Mouse (Mus musculus) neural tube, postnatal 0 days (tissue): ENCODE results near the gene Gpr55. TPM values are rescaled to one million over a fixed set of nuclear protein-coding genes. Genes with fewer than 3 reads are reported as not detected.

ENCODE experiments used
- polyA plus RNA-seq: library from polyadenylated mRNA; unstranded; fragments of >200 nt; fragmentation: Nextera tagmentation; extraction: Ambion mirVana; gene quantifications from 2 replicates; pipeline ENCODE4 v1.2.1, GENCODE M21; 2015

Gene Gpr55
- 0.08 and 0.15 TPM in 2 replicates for polyA plus RNA-seq

DNA sequence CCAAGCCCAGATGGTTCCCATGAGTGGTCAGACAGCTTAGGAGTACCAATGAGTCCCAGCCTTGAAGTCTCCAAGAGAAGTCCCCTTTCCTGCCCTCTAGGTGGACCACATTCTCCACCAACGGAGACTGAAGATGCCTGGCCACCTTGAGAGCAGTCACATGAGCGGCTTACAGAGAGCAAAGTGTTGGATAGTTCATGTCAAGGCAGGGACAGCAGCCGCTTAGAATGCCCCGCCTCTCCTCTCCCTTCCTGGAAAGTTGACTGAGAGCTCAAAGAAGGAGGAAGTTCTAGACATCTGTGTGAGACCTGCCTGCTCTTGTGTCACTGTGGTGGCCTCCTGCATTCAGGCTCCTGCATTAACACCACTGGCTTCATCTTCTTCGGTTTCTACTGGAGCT lies at the start of gene Gpr55:
TSS of gene Gpr55 (minus strand) at position 135 of the 400 bp plus-strand sequence.

DNA sequence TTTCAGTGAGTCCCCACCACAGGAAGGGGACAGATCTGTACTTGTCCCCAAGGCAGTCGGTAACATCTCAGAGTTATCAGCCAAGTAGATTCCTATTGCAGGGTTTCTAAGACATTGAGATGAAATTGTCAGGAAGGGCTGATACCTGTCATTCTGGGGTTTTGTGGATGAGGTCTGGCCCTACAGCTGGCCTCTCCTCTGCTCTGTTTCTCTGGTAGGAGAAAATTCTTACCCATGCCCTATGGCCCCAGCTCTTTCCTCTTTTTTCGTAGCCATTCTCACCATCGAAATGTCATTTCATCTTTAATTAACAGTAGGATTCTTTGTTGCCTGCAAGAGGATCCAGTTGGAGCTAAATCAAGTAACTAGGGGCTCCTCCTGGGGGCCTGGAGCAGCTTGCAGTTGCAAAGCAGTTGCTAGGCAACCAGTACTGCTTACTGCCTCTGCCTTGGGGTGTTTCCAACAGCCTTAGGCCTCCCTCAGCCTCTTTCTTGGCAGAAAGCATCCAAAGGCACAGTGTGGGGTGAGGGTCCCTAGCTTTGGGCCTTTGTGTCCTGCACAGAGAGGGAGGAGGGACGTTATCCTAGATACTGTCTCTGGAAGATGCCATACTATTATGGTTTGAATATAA lies 32.6 kb downstream of the Gpr55 start, which contains the start of gene 4933407L21Rik:
TSS of gene 4933407L21Rik (plus strand) at position 427 of the 631 bp plus-strand sequence.

DNA sequence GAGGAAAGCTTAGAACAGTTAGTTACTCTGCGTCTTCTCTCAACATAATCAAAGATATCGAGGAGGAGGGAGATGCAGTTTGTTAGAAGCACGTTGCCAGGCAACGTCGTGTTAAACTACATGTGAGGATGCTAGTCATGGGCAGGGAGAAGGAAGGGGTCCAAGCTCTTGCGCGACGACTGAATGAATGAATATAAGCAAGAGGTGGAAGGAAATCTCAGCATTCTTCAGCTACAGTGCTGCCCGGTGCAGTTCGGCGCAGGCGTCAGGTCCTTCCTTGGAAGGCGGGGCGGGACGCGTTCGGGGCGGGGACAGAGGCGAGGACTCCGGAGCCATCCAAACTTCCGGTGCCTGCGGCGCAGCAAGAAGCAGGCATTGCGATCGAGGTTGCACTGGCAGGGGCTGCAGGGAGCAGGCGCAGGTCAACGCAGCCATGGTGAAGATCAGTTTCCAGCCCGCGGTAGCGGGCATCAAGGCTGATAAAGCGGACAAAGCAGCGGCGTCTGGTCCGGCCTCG lies 66.5 kb downstream of the Gpr55 start, which contains the start of gene Itm2c:
TSS of gene Itm2c (plus strand) at position 51 of the 517 bp plus-strand sequence.

Other genes starting within 250 kb of the Gpr55 start
- 0.43 and 0.85 TPM in 2 replicates for gene A630001G21Rik, start 182.4 kb downstream of the Gpr55 start, polyA plus RNA-seq
- gene Cab39, start 167.6 kb downstream of the Gpr55 start, polyA plus RNA-seq: 45.1 and 49.7 TPM in 2 replicates
- 251 and 261 TPM in 2 replicates for gene Itm2c, start 66.7 kb downstream of the Gpr55 start, polyA plus RNA-seq
- gene 4933407L21Rik, start 32.5 kb downstream of the Gpr55 start, polyA plus RNA-seq: 11.5 and 14.3 TPM in 2 replicates
- 1.5 and 1.7 TPM in 2 replicates for gene Spata3, start 55.8 kb upstream of the Gpr55 start, polyA plus RNA-seq
- 10.6 and 12.2 TPM in 2 replicates for gene 2810459M11Rik, start 84.9 kb upstream of the Gpr55 start, polyA plus RNA-seq
- gene Psmd1, start 103.4 kb upstream of the Gpr55 start, polyA plus RNA-seq: 158 and 161 TPM in 2 replicates
- 0.21 and 0.32 TPM in 2 replicates for gene Htr2b, start 151.0 kb upstream of the Gpr55 start, polyA plus RNA-seq
- 0.31 and 0.71 TPM in 2 replicates for gene Gm21972, start 172.6 kb upstream of the Gpr55 start, polyA plus RNA-seq
- gene Armc9, start 193.8 kb upstream of the Gpr55 start, polyA plus RNA-seq: 31.6 and 33.0 TPM in 2 replicates